Mouse (Mus musculus): Measurements from ENCODE around the gene Tmem209.

DNA sequence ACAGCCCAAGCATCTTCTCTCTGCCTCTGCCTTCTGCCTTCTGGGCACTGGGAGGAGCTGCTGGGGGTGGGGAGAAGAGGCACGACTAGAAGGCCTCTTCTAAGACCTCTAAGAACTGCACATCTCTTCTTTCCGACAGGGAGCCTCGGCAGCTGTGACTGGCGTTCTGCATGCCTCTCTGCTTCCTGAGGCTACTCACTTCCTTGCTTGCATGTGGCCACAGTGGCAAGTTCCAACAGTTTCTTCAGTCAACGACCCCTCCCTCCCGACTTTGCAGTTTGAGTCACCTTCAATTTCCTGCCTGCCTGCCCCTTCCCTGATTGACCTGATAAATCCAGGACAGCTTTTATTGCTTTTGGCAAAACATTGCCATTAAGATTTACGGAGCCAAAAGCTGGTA, 46.8 kb downstream of the Tmem209 start:
- TF ChIP-seq CTCF (IDR thresholded peaks at IDR 0.05; ENCODE audit: insufficient read depth, low read depth, low read length) (no peak), POLR2A (IDR thresholded peaks at IDR 0.05; ENCODE audit: insufficient read depth, low read depth, low read length) (no peak)
